Mouse (Mus musculus): Measurements from ENCODE around the gene Chic1.

Gene Chic1

DNA sequence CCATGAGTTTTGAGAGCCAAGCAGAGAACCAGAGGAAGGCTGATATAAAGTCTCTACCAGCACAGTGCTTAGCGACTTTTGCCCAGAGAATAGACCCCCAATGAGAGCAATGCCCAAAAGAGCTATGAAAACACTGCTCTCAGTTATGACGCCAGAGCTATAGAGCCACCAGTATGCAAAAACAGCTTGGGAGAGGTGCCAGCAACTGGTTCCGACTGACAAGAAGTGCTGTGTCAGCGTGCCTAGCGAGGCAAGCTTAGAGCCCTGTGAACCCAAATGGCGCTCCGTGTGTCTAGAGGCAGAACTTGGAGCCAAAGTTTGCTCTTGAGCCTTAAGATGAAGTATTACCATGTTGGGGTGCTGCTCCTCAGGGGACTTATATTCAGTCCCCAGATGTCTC lies 71.4 kb downstream of the Chic1 start:
- ATAC-seq (ENCODE audit: insufficient number of reproducible peaks, low FRiP score, low TSS enrichment), result no peak

DNA sequence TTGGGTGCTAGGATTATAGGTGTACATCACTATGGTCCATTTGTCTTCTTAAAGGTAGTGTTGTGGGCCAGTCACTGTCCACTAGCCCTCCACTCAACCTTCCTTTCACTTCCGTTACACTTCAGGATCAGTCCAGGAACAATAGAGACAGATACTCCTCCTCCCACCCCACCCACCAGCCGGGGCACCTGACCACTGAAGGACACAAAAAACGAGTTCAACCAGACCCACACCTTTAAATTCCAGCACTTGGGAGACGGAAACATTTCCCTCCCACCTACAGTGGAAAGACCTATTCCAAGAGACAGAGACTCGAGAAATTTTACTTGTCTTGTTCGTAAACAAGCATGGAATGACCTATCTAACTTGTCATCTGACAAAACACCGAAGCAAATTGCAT lies 76.0 kb downstream of the Chic1 start:
- ATAC-seq (ENCODE audit: insufficient number of reproducible peaks, low FRiP score, low TSS enrichment), result no peak

DNA sequence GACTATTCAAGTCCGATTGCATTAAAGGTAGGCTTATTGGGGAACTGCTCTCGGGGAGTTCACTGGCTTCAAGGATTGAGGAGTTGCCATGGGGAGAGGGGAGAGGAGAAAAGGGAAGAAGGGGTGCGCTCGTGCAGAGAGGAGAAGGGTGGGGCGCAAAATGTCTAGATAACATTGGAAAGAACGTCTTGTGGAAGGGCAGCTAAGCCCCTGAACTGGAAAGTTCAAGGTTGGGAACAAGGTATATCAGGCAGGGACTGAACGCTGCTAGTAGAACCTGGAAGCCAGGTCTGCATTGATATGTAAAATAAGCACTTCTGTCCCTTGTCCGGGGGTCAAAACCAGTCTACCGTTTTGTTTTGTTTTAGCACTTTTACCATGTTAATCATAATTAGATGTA lies 81.7 kb downstream of the Chic1 start:
- no peak for ATAC-seq (ENCODE audit: insufficient number of reproducible peaks, low FRiP score, low TSS enrichment)

DNA sequence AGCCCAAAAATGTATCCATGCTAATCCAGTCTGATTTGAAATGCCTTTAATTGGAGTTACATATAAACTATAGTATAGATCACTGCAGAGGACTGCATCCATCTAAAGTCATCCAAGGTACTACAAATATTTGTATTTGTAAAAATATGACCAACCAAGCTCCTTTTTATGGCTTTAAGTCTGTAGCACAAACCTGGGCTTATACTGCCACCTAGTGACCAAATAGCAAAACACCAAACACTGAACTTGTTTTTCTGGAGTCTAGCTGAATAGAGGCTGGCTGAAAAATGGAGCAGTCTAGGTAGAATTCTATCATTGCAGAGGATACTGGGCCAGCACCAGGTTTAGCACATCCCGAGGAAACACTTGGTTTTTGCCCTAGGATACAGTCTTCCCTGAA lies 84.5 kb downstream of the Chic1 start:
- ATAC-seq (ENCODE audit: insufficient number of reproducible peaks, low FRiP score, low TSS enrichment), result 0 out of 2 replicates have a peak, but pooled peaks have one; percentile 31

DNA sequence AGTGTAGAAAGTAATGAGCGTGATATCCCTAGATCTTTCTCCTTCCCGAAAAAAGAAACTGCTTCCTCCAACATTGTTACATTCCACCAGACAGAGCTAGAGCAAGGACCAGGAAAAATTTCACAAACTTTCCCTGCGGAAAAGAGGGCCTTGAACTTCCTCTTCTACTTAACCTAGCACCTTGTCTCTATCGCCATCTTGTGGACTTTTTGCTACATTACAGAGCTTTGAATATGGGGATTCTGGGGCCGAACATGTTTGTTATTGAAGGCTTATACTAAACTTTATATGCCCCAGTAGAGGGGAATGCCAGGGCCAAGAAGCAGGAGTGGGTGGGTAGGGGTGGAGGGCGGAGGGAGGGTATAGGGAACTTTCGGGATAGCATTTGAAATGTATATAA lies 87.5 kb downstream of the Chic1 start:
- no peak for ATAC-seq (ENCODE audit: insufficient number of reproducible peaks, low FRiP score, low TSS enrichment)

Data from cerebellum, adult (tissue).